Mouse (Mus musculus) intestine, embryonic 14.5 days (tissue): Measurements from ENCODE around the gene Pgbd1. TPM values are rescaled to one million over a fixed set of nuclear protein-coding genes. Genes with fewer than 3 reads are reported as not detected.
"Not testable (repeated sequence)": the region's sequence is repeated elsewhere in the genome, so short reads cannot be mapped to it uniquely, and the experiment has no call there.

Experiments used
- ATAC-seq: fragments of 200-750 bp; cut with Nextera tagmentation; replicated peaks from 2 replicates; pipeline ENCODE4 v1.8.0; 2017; ENCODE audit warnings: low read depth, moderate number of reproducible peaks, moderate TSS enrichment, moderate library complexity; ENCODE audit not compliant: low FRiP score, low TSS enrichment
- DNase-seq: peaks from one replicate; pipeline ENCODE4 v3.0.0-alpha.2; 2018; ENCODE audit warnings: low spot score
- H3K27ac ChIP-seq: fragments of 300-500 bp; sonication (generic); 2 replicates; pipeline ENCODE4 v1.5.1; 2014; ENCODE audit warnings: low read depth, mild to moderate bottlenecking, control low read depth
- H3K27me3 ChIP-seq: fragments of 300-500 bp; sonication (generic); replicated peaks from 2 replicates; pipeline ENCODE4 v1.6.1; 2014; ENCODE audit warnings: low read length, control low read depth; ENCODE audit not compliant: control insufficient read depth, insufficient read depth
- H3K36me3 ChIP-seq: fragments of 300-500 bp; sonication (generic); 2 replicates; pipeline ENCODE4 v1.6.1; 2014; ENCODE audit warnings: low read length, control low read depth; ENCODE audit not compliant: control insufficient read depth, insufficient read depth
- H3K4me1 ChIP-seq: fragments of 300-500 bp; sonication (generic); replicated peaks from 2 replicates; pipeline ENCODE4 v1.6.1; 2014; ENCODE audit warnings: low read length, control low read depth, mixed read lengths; ENCODE audit not compliant: control insufficient read depth, insufficient read depth
- H3K4me2 ChIP-seq: fragments of 300-500 bp; sonication (generic); 2 replicates; pipeline ENCODE4 v1.6.1; 2014; ENCODE audit warnings: low read length
- H3K4me3 ChIP-seq: fragments of 300-500 bp; sonication (generic); 2 replicates; pipeline ENCODE4 v1.5.1; 2014; ENCODE audit warnings: low read depth, low read length, control low read depth, mixed read lengths
- H3K9ac ChIP-seq: fragments of 300-500 bp; sonication (generic); 2 replicates; pipeline ENCODE4 v1.6.1; 2014; ENCODE audit warnings: mild to moderate bottlenecking, low read length
- H3K9me3 ChIP-seq: fragments of 300-500 bp; sonication (generic); 2 replicates; pipeline ENCODE4 v1.6.1; 2016; ENCODE audit warnings: low read length, control low read depth; ENCODE audit not compliant: control insufficient read depth
- WGBS: fragments of 180-500 bp; shearing (Covaris S2); extraction: QIAGEN DNeasy Blood & Tissue Kit; methylation state at CpG from one replicate; pipeline ENCODE4 v1.1.7; 2014; 5-methylcytosine and 5-hydroxymethylcytosine counted together
- microRNA counts: library from miRNA; unstranded; fragments of <30 nt; microRNA quantifications from one replicate; lab custom pipeline; 2016
- microRNA-seq: library from miRNA; unstranded; fragments of <30 nt; microRNA quantifications from one replicate; pipeline ENCODE4, GENCODE M21; 2016
- polyA plus RNA-seq: library from polyadenylated mRNA; unstranded; fragments of >200 nt; fragmentation: Nextera tagmentation; extraction: Ambion mirVana; gene quantifications from 2 replicates; pipeline ENCODE4 v1.2.1, GENCODE M21; 2014

The Pgbd1 gene
- polyA plus RNA-seq, 1 experiment from 2014 or later, result 3.2 TPM

- peaks cover 63% of the 10 kb centered on the region for H3K36me3 ChIP-seq
- not testable (repeated sequence) for H3K9ac ChIP-seq, DNase-seq, H3K4me2 ChIP-seq, H3K9me3 ChIP-seq, H3K4me3 ChIP-seq, H3K27me3 ChIP-seq, H3K4me1 ChIP-seq, H3K27ac ChIP-seq
- WGBS, result 94% methylated on average over 18 of the region's 18 CpGs
- 0 out of 2 replicates have a peak, but pooled peaks have one; percentile 62 for ATAC-seq
Measured at GRCm38 (mm10) chr13:21396048-21396447, 44.8 kb downstream of the Pgbd1 start.

- DNase-seq, result no peak
- H3K9ac ChIP-seq, result no peak overlapping the region
- no peak overlapping the region for H3K4me3 ChIP-seq
- H3K36me3 ChIP-seq, result peaks cover 67% of the 10 kb centered on the region
- H3K4me2 ChIP-seq, result no peak overlapping the region
- H3K9me3 ChIP-seq, result no peaks in the 10 kb centered on the region
- no peak overlapping the region for H3K27ac ChIP-seq
- 95% methylated on average over 6 of the region's 6 CpGs for WGBS
- no peak for ATAC-seq
- no peaks in the 10 kb centered on the region for H3K4me1 ChIP-seq
- H3K27me3 ChIP-seq, result no peaks in the 10 kb centered on the region
Measured at GRCm38 (mm10) chr13:21395623-21396022, 45.2 kb downstream of the Pgbd1 start.

GRCm38 (mm10) chr13:21395211-21395610, 45.6 kb downstream of the Pgbd1 start:
- DNase-seq, result no peak
- ATAC-seq, result no peak
- Histone ChIP-seq H3K9ac (no peak overlapping the region), H3K27ac (no peak overlapping the region), H3K4me2 (no peak overlapping the region), H3K9me3 (no peaks in the 10 kb centered on the region), H3K4me3 (no peak overlapping the region), H3K36me3 (peaks cover 69% of the 10 kb centered on the region), H3K27me3 (no peaks in the 10 kb centered on the region), H3K4me1 (no peaks in the 10 kb centered on the region)
- WGBS, result 95% methylated on average over 1 of the region's 1 CpGs

GRCm38 (mm10) chr13:21377773-21378172, 63.1 kb downstream of the Pgbd1 start:
- H3K4me2 ChIP-seq, result no peak overlapping the region
- H3K4me1 ChIP-seq, result no peaks in the 10 kb centered on the region
- H3K9ac ChIP-seq, result no peak overlapping the region
- WGBS, result 79% methylated on average over 2 of the region's 2 CpGs
- 0 out of 2 replicates have a peak, but pooled peaks cover 3% of the 10 kb centered on the region for H3K36me3 ChIP-seq
- H3K4me3 ChIP-seq, result no peak overlapping the region
- H3K27me3 ChIP-seq, result no peaks in the 10 kb centered on the region
- DNase-seq, result no peak
- no peak for ATAC-seq
- H3K9me3 ChIP-seq, result no peaks in the 10 kb centered on the region
- no peak overlapping the region for H3K27ac ChIP-seq

- no peaks in the 10 kb centered on the region for H3K4me1 ChIP-seq
- H3K4me2 ChIP-seq, result no peak overlapping the region
- H3K9ac ChIP-seq, result no peak overlapping the region
- H3K4me3 ChIP-seq, result no peak overlapping the region
- peaks cover 36% of the 10 kb centered on the region for H3K36me3 ChIP-seq
- no peak for ATAC-seq
- 83% methylated on average over 2 of the region's 2 CpGs for WGBS
- DNase-seq, result no peak
- no peaks in the 10 kb centered on the region for H3K27me3 ChIP-seq
- no peaks in the 10 kb centered on the region for H3K9me3 ChIP-seq
- no peak overlapping the region for H3K27ac ChIP-seq
Measured at GRCm38 (mm10) chr13:21372700-21373099, 68.2 kb downstream of the Pgbd1 start.

MicroRNAs encoded within 50 kb of the gene (microRNA counts, 519-probe panel; counts per million panel counts)
- 3,609 counts per million, percentile 49 among the panel's probes with 10 or more counts for microRNA mmu-miR-1896 (lab: Ali Mortazavi, UCI)

Small RNA genes lying within 50 kb of the gene (microRNA-seq; reads per million reads assigned to microRNA genes)
- gene Mir1896 (not detected), gene Mir6942 (not detected)

Other genes starting within 250 kb of the Pgbd1 start
- not detected in 2 replicates for gene Gpx5, start 148.3 kb downstream of the Pgbd1 start, polyA plus RNA-seq
- gene Gpx6, start 128.9 kb downstream of the Pgbd1 start, polyA plus RNA-seq, result 0.43 TPM in 1 of 2 replicates, not detected in the other
- not detected in 2 replicates for gene Olfr1367, start 94.1 kb downstream of the Pgbd1 start, polyA plus RNA-seq
- gene Zscan12, start 78.2 kb downstream of the Pgbd1 start, polyA plus RNA-seq, result 10.1 and 12.7 TPM in 2 replicates
- gene Zkscan3, start 38.3 kb downstream of the Pgbd1 start, polyA plus RNA-seq, result 72.2 and 74.6 TPM in 2 replicates
- gene Zscan26, start 12.7 kb upstream of the Pgbd1 start, polyA plus RNA-seq, result 23.0 and 29.7 TPM in 2 replicates
- 2.1 and 2.6 TPM in 2 replicates for gene Nkapl, start 27.5 kb upstream of the Pgbd1 start, polyA plus RNA-seq
- 3.3 and 3.4 TPM in 2 replicates for gene Zkscan4, start 37.8 kb upstream of the Pgbd1 start, polyA plus RNA-seq
- not detected in 2 replicates for gene Gm10065, start 38.4 kb upstream of the Pgbd1 start, polyA plus RNA-seq
- gene AK157302, start 54.2 kb upstream of the Pgbd1 start, polyA plus RNA-seq, result 0.22 and 0.32 TPM in 2 replicates
- 5.6 and 8.3 TPM in 2 replicates for gene Gm11273, start 60.4 kb upstream of the Pgbd1 start, polyA plus RNA-seq
- 8.2 and 9.6 TPM in 2 replicates for gene Zkscan8, start 90.1 kb upstream of the Pgbd1 start, polyA plus RNA-seq
- gene Olfr1366, start 101.8 kb upstream of the Pgbd1 start, polyA plus RNA-seq, result 0.05 and 0.16 TPM in 2 replicates
- gene Olfr1535, start 118.8 kb upstream of the Pgbd1 start, polyA plus RNA-seq, result not detected in 2 replicates
- gene Olfr1364, start 140.7 kb upstream of the Pgbd1 start, polyA plus RNA-seq, result not detected in 2 replicates
- gene Olfr1362, start 173.0 kb upstream of the Pgbd1 start, polyA plus RNA-seq, result not detected in 2 replicates
- gene Olfr11, start 201.5 kb upstream of the Pgbd1 start, polyA plus RNA-seq, result not detected in 2 replicates
- not detected in 2 replicates for gene Olfr1361, start 222.3 kb upstream of the Pgbd1 start, polyA plus RNA-seq
- gene Olfr1360, start 236.3 kb upstream of the Pgbd1 start, polyA plus RNA-seq, result not detected in 2 replicates